Mouse (Mus musculus): Measurements from ENCODE around the gene Tmem203.

Tmem203 gene

GRCm38 (mm10) chr2:25240723-25241437 is 14.4 kb upstream of the Tmem203 start:
- CTCF ChIA-PET, result interaction anchor here (0.5 to 4.7 kb wide), 18 partner anchors 8 to 343 kb away, joined by 3 to 54 read pairs (median 5); partner anchors contain the start of genes Tmem203 (in 1 of the 4) and Tubb4b (in 1 of the 4)
- POLR2A ChIA-PET, result interaction anchor here (0.5 to 75.9 kb wide), 54 partner anchors 8 to 733 kb away, joined by 3 to 2347 read pairs (median 4); partner anchors contain the start of genes Nrarp (in 3 of the 4), Tmem203 (in 3 of the 4), Tor4a (in 3 of the 4) and Tubb4b (in 3 of the 4)

GRCm38 (mm10) chr2:25241438-25241775 is 13.8 kb upstream of the Tmem203 start:
- ChIA-PET POLR2A (interaction anchor here in 3 of 4 experiments (1.2 to 75.9 kb wide), 15 partner anchors 8 to 306 kb away, joined by 3 to 2347 read pairs (median 7); partner anchors contain the start of genes Tmem203 (in 3 of the 3), Fam166a (in 2 of the 3), Nelfb (in 2 of the 3) and Rnf224 (in 2 of the 3)), CTCF (interaction anchor here in 2 of 4 experiments (0.5 to 4.7 kb wide), 5 partner anchors 12 to 185 kb away, joined by 3 to 54 read pairs (median 3); partner anchors contain the start of genes Tmem203 (in 1 of the 2) and Tubb4b (in 1 of the 2))

- ChIA-PET CTCF (interaction anchor here in 3 of 4 experiments (0.7 to 8.8 kb wide), 6 partner anchors 10 to 17 kb away, joined by 3 to 54 read pairs (median 5); partner anchors contain the start of genes Tmem203 (in 1 of the 3) and Tubb4b (in 1 of the 3)), POLR2A (interaction anchor here (0.6 to 75.9 kb wide), 23 partner anchors 8 to 464 kb away, joined by 3 to 2347 read pairs (median 5); partner anchors contain the start of genes Tmem203 (in 3 of the 4), Fam166a (in 2 of the 4), Nelfb (in 2 of the 4) and Nrarp (in 2 of the 4))
These were observed 13.1 kb upstream of the Tmem203 start, which contains the start of the genes Rnf208 and Cysrt1 for GRCm38 (mm10) chr2:25242101-25242506. Gene Rnf208 (plus strand): TSS chr2:25242255. Gene Cysrt1 (minus strand): TSS chr2:25242452.

- ChIA-PET CTCF (interaction anchor here in 3 of 4 experiments (1.8 to 8.8 kb wide), 3 partner anchors 14 to 15 kb away, joined by 7 to 54 read pairs (median 51); no protein-coding TSS in a partner anchor), POLR2A (interaction anchor here in 3 of 4 experiments (0.8 to 75.9 kb wide), 11 partner anchors 6 to 308 kb away, joined by 3 to 2347 read pairs (median 10); partner anchors contain the start of genes Tubb4b (in 3 of the 3), Fam166a (in 2 of the 3), Nelfb (in 2 of the 3) and Rnf224 (in 2 of the 3))
These were observed 11.9 kb upstream of the Tmem203 start for GRCm38 (mm10) chr2:25243342-25243741.

- POLR2A ChIA-PET, result interaction anchor here (0.7 to 75.9 kb wide), 13 partner anchors 6 to 92 kb away, joined by 3 to 2347 read pairs (median 6); partner anchors contain the start of genes Tmem203 (in 3 of the 4), Tubb4b (in 3 of the 4), Anapc2 (in 2 of the 4) and Fam166a (in 2 of the 4)
- CTCF ChIA-PET, result interaction anchor here in 3 of 4 experiments (0.9 to 8.8 kb wide), 3 partner anchors 16 kb away, joined by 6 to 51 read pairs (median 9); no protein-coding TSS in a partner anchor
These were observed 11.1 kb upstream of the Tmem203 start for GRCm38 (mm10) chr2:25244144-25244543.

- CTCF ChIA-PET, result interaction anchor here (0.6 to 8.8 kb wide), 12 partner anchors 9 to 180 kb away, joined by 3 to 51 read pairs (median 4); partner anchors contain the start of genes Tmem203 (in 1 of the 4) and Tor4a (in 1 of the 4)
- POLR2A ChIA-PET, result interaction anchor here (0.5 to 75.9 kb wide), 22 partner anchors 3 to 311 kb away, joined by 3 to 2347 read pairs (median 5); partner anchors contain the start of genes Tmem203 (in 3 of the 4), Tubb4b (in 3 of the 4), Fam166a (in 2 of the 4) and Nelfb (in 2 of the 4)
These were observed 8.8 kb upstream of the Tmem203 start, which contains the start of gene AL732309.1 for GRCm38 (mm10) chr2:25246183-25247072. Gene AL732309.1 (minus strand): TSS chr2:25246863.

- CTCF ChIA-PET, result interaction anchor here (0.5 to 7.5 kb wide), 14 partner anchors 12 to 87 kb away, joined by 3 to 46 read pairs (median 3); no protein-coding TSS in a partner anchor
- POLR2A ChIA-PET, result interaction anchor here (0.7 to 75.9 kb wide), 8 partner anchors 3 to 76 kb away, joined by 3 to 2347 read pairs (median 48); partner anchors contain the start of genes Cysrt1 (in 3 of the 4), Rnf208 (in 3 of the 4), Fam166a (in 2 of the 4) and Nelfb (in 2 of the 4)
These were observed 2.9 kb upstream of the Tmem203 start for GRCm38 (mm10) chr2:25252331-25252730.

GRCm38 (mm10) chr2:25256443-25257109 is 1.3 kb downstream of the Tmem203 start:
- CTCF ChIA-PET, result interaction anchor here in 3 of 4 experiments (0.6 to 3.5 kb wide), 13 partner anchors 11 to 104 kb away, joined by 3 to 23 read pairs (median 4); partner anchors contain the start of genes AL732309.1 (in 1 of the 3) and Tor4a (in 1 of the 3)
- POLR2A ChIA-PET, result interaction anchor here in 3 of 4 experiments (1.0 to 75.9 kb wide), 22 partner anchors 8 to 140 kb away, joined by 3 to 2347 read pairs (median 6); partner anchors contain the start of genes Tubb4b (in 3 of the 3), AL732309.1 (in 2 of the 3), Anapc2 (in 2 of the 3) and Cysrt1 (in 2 of the 3)

- POLR2A ChIA-PET, result interaction anchor here in 2 of 4 experiments (1.1 to 75.9 kb wide), 5 partner anchors 13 to 63 kb away, joined by 3 to 2347 read pairs (median 25); partner anchors contain the start of genes Fam166a (in 2 of the 2), Nelfb (in 2 of the 2), Rnf224 (in 2 of the 2) and Slc34a3 (in 2 of the 2)
- CTCF ChIA-PET, result interaction anchor here in 2 of 4 experiments (1.0 to 3.5 kb wide), 5 partner anchors 14 to 65 kb away, joined by 3 to 23 read pairs (median 5); no protein-coding TSS in a partner anchor
These were observed 2.0 kb downstream of the Tmem203 start for GRCm38 (mm10) chr2:25257250-25257649.

GRCm38 (mm10) chr2:25258887-25259286 is 3.6 kb downstream of the Tmem203 start:
- CTCF ChIA-PET, result interaction anchor here in 1 of 4 experiments (1.0 kb wide), 1 partner anchor 60 kb away, joined by 3 read pairs; the partner anchor contains the start of gene Grin1

GRCm38 (mm10) chr2:25261870-25262269 is 6.6 kb downstream of the Tmem203 start:
- ChIA-PET POLR2A (interaction anchor here (0.6 to 75.9 kb wide), 47 partner anchors 8 to 884 kb away, joined by 3 to 2347 read pairs (median 4); partner anchors contain the start of genes Anapc2 (in 4 of the 4), Ssna1 (in 4 of the 4), Nrarp (in 3 of the 4) and Fam166a (in 2 of the 4)), CTCF (interaction anchor here in 3 of 4 experiments (0.6 to 1.9 kb wide), 21 partner anchors 10 to 812 kb away, joined by 3 to 10 read pairs (median 4); partner anchors contain the start of genes Abca2 (in 1 of the 3), Anapc2 (in 1 of the 3), Arrdc1 (in 1 of the 3) and Lrrc26 (in 1 of the 3))

More at GRCm38 (mm10) chr2:25258887-25259286, 3.6 kb downstream of the Tmem203 start:
- POLR2A ChIA-PET, result interaction anchor here in 3 of 4 experiments (0.7 to 75.9 kb wide), 5 partner anchors 13 to 197 kb away, joined by 3 to 2347 read pairs (median 4); partner anchors contain the start of genes Fam166a (in 2 of the 3), Nelfb (in 2 of the 3), Rnf224 (in 2 of the 3) and Slc34a3 (in 2 of the 3)

- ChIA-PET CTCF (interaction anchor here in 3 of 4 experiments (0.6 to 1.9 kb wide), 24 partner anchors 9 to 812 kb away, joined by 3 to 10 read pairs (median 4); partner anchors contain the start of genes Abca2 (in 1 of the 3), Anapc2 (in 1 of the 3), Arrdc1 (in 1 of the 3) and Lrrc26 (in 1 of the 3)), POLR2A (interaction anchor here (0.6 to 75.9 kb wide), 57 partner anchors 8 to 884 kb away, joined by 3 to 2347 read pairs (median 4); partner anchors contain the start of genes Anapc2 (in 4 of the 4), Ssna1 (in 4 of the 4), Nrarp (in 3 of the 4) and Cysrt1 (in 2 of the 4))
These were observed 7.1 kb downstream of the Tmem203 start, which contains the start of gene Tprn for GRCm38 (mm10) chr2:25262291-25262767. Gene Tprn (plus strand): TSS chr2:25262618.

GRCm38 (mm10) chr2:25262795-25263622 is 7.8 kb downstream of the Tmem203 start:
- ChIA-PET CTCF (interaction anchor here in 3 of 4 experiments (0.7 to 1.9 kb wide), 18 partner anchors 9 to 328 kb away, joined by 3 to 10 read pairs (median 4); partner anchors contain the start of genes Abca2 (in 1 of the 3), Anapc2 (in 1 of the 3), Arrdc1 (in 1 of the 3) and Lrrc26 (in 1 of the 3)), POLR2A (interaction anchor here (0.7 to 75.9 kb wide), 52 partner anchors 9 to 885 kb away, joined by 3 to 2347 read pairs (median 4); partner anchors contain the start of genes Anapc2 (in 4 of the 4), Ssna1 (in 4 of the 4), Nrarp (in 3 of the 4) and Cysrt1 (in 2 of the 4))
